Mouse (Mus musculus) ES-Bruce4 (cell line): ENCODE measurements around the gene Slmap.

Experiments
- CTCF ChIP-seq: IDR thresholded peaks from one replicate; pipeline ENCODE4 v1.8.1; 2011; ENCODE audit warnings: low read depth, low read length
- EP300 ChIP-seq: IDR thresholded peaks from 2 replicates; pipeline ENCODE4 v1.6.1; 2011; ENCODE audit warnings: low read depth, low read length; ENCODE audit not compliant: insufficient read depth
- POLR2A ChIP-seq: IDR thresholded peaks from one replicate; pipeline ENCODE4 v1.8.1; 2011; ENCODE audit warnings: low read length; ENCODE audit not compliant: insufficient read depth

GRCm38 (mm10) chr14:26420231-26420630 is 114.5 kb downstream of the Slmap start:
- no peak for TF ChIP-seq CTCF
- TF ChIP-seq POLR2A: no peak
- no peak for TF ChIP-seq EP300
